ENCODE assay signal across 9 mouse cellular contexts in the genomic region with DNA sequence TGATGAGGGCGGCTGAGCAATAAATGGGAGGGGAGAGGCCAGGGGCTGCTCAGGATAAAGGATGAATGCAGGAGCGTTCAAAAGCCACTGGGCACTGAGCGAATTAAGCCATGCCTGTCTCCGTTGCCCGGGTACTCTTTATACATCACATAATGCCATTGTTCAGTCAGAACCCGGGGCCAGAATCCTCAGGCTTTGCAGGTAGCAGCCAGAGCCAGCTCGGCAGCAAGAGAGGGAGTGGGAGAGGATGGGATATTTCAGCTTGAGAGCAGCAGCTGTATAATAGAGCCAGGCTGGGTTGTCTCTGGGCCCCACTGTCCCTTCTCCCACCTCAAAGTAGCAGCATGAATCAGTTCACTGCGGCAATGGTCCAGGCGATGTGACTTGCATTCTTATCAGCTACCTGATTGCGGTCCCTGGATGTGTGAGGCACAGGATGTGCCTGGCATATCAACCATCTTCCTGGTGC.
A peak's percentile ranks its signal among the peaks of the same experiment; 100 is the strongest.
DNase-seq lines count a peak whose midpoint lies in the region; TF ChIP-seq lines count a peak whose summit lies in the region.
"Had no signal": no experiment of that assay in that cellular context is flagged by ENCODE, and none has a peak within 500 bp of the region (broad histone marks: within the 10 kb centered on the region; RNA-seq: fewer than 3 reads in every experiment).

No protein-coding gene starts in this region.

- no peaks in the 10 kb centered on the region for H3K36me3 ChIP-seq in hindbrain, embryonic 10.5 days
- H3K36me3 ChIP-seq in kidney, adult 2 months (ENCODE audit: control insufficient read depth, insufficient read depth, low read length) = no peaks in the 10 kb centered on the region

- peak overlapping the region; percentile 92 for H3K27ac ChIP-seq in hindbrain, embryonic 10.5 days
- H3K27ac ChIP-seq in kidney, adult 2 months (ENCODE audit: insufficient read depth, low read depth, low read length) = no peak overlapping the region

- TF ChIP-seq POLR2A in kidney, adult 2 months (IDR thresholded peaks at IDR 0.05; ENCODE audit: low read depth, low read length) = no peak
- TF ChIP-seq POLR2A in lung, adult 2 months (IDR thresholded peaks at IDR 0.05; ENCODE audit: borderline replicate concordance, extremely low read depth, low read depth, low read length) = no peak

- DNase-seq in cerebellum, postnatal 14 days = peak; percentile 53 to 58
- no peak for DNase-seq in cerebellum, adult 8-10 months
- DNase-seq in hindbrain, embryonic 10.5 days (ENCODE audit: low spot score) = peak; percentile 77
- peak; percentile 55 to 66 for DNase-seq in left cerebral cortex, postnatal 36 days (ENCODE audit: low spot score in 2 of 2)
- peak; percentile 34 for DNase-seq in right cerebral cortex, postnatal 14 days
- DNase-seq in kidney, adult 2 months = no peak
- DNase-seq in kidney, postnatal 14 days = no peak
- DNase-seq in lung, adult 2 months = no peak
- DNase-seq: cerebellum, adult 9-11 months had no signal

- TF ChIP-seq CTCF in kidney, adult 2 months (conservative IDR thresholded peaks at IDR 0.05; ENCODE audit: insufficient read depth, insufficient read length, low read depth, low read length) = no peak
- TF ChIP-seq CTCF in lung, adult 2 months (IDR thresholded peaks at IDR 0.05; ENCODE audit: insufficient read depth, low read length) = no peak

- peak overlapping the region; percentile 26; the same call in 1 of the 2 replicates for H3K4me3 ChIP-seq in hindbrain, embryonic 10.5 days
- H3K4me3 ChIP-seq in kidney, adult 2 months (ENCODE audit: insufficient read depth, low read depth, low read length) = no peak overlapping the region
- H3K4me3 ChIP-seq in lung, adult 2 months (replicated peaks; ENCODE audit: extremely low read depth, low read depth, low read length) = no peak overlapping the region

- H3K4me1 ChIP-seq in hindbrain, embryonic 10.5 days (replicated peaks) = peaks cover 52% of the 10 kb centered on the region
- no peaks in the 10 kb centered on the region for H3K4me1 ChIP-seq in kidney, adult 2 months (ENCODE audit: control insufficient read depth, insufficient read depth, low read length)
- H3K4me1 ChIP-seq in lung, adult 2 months (ENCODE audit: control insufficient read depth, insufficient read depth, low read length) = no peaks in the 10 kb centered on the region

- intact Hi-C loops in left cerebral cortex, postnatal 36 days (cut with DNase I) = no loop called here

- 25% methylated on average over 10 of the region's 10 CpGs for WGBS in hindbrain, embryonic 10.5 days
- 77% methylated on average over 10 of the region's 10 CpGs for WGBS in kidney, adult 2 months
- 77% methylated on average over 10 of the region's 10 CpGs for WGBS in lung, adult 2 months

- no peaks in the 10 kb centered on the region for H3K9me3 ChIP-seq in hindbrain, embryonic 10.5 days

- peaks cover 6% of the 10 kb centered on the region for H3K27me3 ChIP-seq in hindbrain, embryonic 10.5 days (ENCODE audit: insufficient read depth, poor library complexity, severe bottlenecking)
- no peaks in the 10 kb centered on the region for H3K27me3 ChIP-seq in kidney, adult 2 months (replicated peaks; ENCODE audit: control insufficient read depth, insufficient read depth, low read length)

Comparison
In these comparisons a context has a peak if more than half of its experiments do, and no peak if none do; other contexts are left out.
1. DNase-seq: peak in cerebellum, postnatal 14 days (2 of 2), hindbrain, embryonic 10.5 days (single experiment), left cerebral cortex, postnatal 36 days (2 of 2) and right cerebral cortex, postnatal 14 days (single experiment); none in cerebellum, adult 8-10 months (single experiment), kidney, adult 2 months (single experiment), kidney, postnatal 14 days (single experiment) and lung, adult 2 months (single experiment).